9 mouse cellular contexts compared by ENCODE assay signal in the genomic region with DNA sequence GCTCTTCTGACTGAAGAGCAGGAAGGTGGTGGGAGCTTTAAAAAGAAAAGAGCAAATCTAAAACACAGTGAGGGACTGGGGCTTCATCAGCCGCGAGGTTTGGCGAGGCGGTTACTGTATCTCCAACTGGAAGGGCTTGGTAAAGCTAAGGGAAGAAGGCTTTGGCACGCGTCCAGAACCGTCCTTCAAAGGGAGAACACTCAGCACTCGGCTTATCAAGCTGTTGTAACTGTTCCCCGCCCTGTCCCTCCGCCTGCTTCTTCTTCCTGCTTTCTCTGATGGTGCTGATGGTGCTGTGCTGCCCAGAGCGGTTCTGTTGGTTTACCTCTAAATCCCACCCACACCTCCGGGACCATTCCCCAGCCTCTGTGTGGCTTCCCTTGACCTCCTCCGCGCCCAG.
DNase-seq lines count a peak whose midpoint lies in the region; ATAC-seq lines count a peak whose summit lies in the region.
"Had no signal": no experiment of that assay in that cellular context is flagged by ENCODE, and none has a peak within 500 bp of the region (broad histone marks: within the 10 kb centered on the region; RNA-seq: fewer than 3 reads in every experiment).

No protein-coding gene starts in this region.

- no peaks in the 10 kb centered on the region for H3K4me1 ChIP-seq in forebrain, embryonic 14.5 days (ENCODE audit: control insufficient read depth, insufficient read depth, low read length)
- H3K4me1 ChIP-seq in forebrain, embryonic 12.5 days: no peaks in the 10 kb centered on the region
- 0 out of 2 replicates have a peak, but pooled peaks cover 2% of the 10 kb centered on the region for H3K4me1 ChIP-seq in liver, embryonic 11.5 days (replicated peaks; ENCODE audit: control insufficient read depth, insufficient read depth, low read length)

- peak; percentile 69 for ATAC-seq in forebrain, embryonic 14.5 days
- no peak; the same call in 1 of the 2 replicates for ATAC-seq in forebrain, embryonic 12.5 days (ENCODE audit: low FRiP score)
- ATAC-seq in liver, embryonic 11.5 days (replicated peaks; ENCODE audit: low FRiP score): peak; percentile 77

- no peaks in the 10 kb centered on the region for H3K9me3 ChIP-seq in forebrain, embryonic 14.5 days (replicated peaks; ENCODE audit: control insufficient read depth, low read length)
- no peaks in the 10 kb centered on the region for H3K9me3 ChIP-seq in forebrain, embryonic 12.5 days
- no peaks in the 10 kb centered on the region for H3K9me3 ChIP-seq in liver, embryonic 11.5 days (ENCODE audit: control insufficient read depth, low read length)

- H3K4me3 ChIP-seq in forebrain, embryonic 14.5 days (ENCODE audit: low read depth, low read length): no peak overlapping the region
- H3K4me3 ChIP-seq in forebrain, embryonic 12.5 days (replicated peaks): no peak overlapping the region
- no peak overlapping the region for H3K4me3 ChIP-seq in liver, embryonic 11.5 days (ENCODE audit: low read depth, low read length)

- WGBS in forebrain, embryonic 14.5 days: 78% methylated on average over 14 of the region's 14 CpGs
- 86% methylated on average over 14 of the region's 14 CpGs for WGBS in forebrain, embryonic 12.5 days
- 68% methylated on average over 14 of the region's 14 CpGs for WGBS in liver, embryonic 11.5 days

- no peak overlapping the region for H3K9ac ChIP-seq in forebrain, embryonic 14.5 days (ENCODE audit: low read length)
- no peak overlapping the region for H3K9ac ChIP-seq in forebrain, embryonic 12.5 days
- H3K9ac ChIP-seq in liver, embryonic 11.5 days (ENCODE audit: low read depth, low read length): no peak overlapping the region

- no peaks in the 10 kb centered on the region for H3K27me3 ChIP-seq in forebrain, embryonic 14.5 days (replicated peaks; ENCODE audit: control insufficient read depth, insufficient read depth, low read length)
- H3K27me3 ChIP-seq in forebrain, embryonic 12.5 days: no peaks in the 10 kb centered on the region
- H3K27me3 ChIP-seq in liver, embryonic 11.5 days (replicated peaks; ENCODE audit: control insufficient read depth, insufficient read depth, low read length): no peaks in the 10 kb centered on the region
- H3K27me3 ChIP-seq: CH12.LX had no signal

- peak; percentile 76 for DNase-seq in forebrain, embryonic 14.5 days (ENCODE audit: low spot score)
- peak; percentile 61 for DNase-seq in 416B (ENCODE audit: low read depth)
- peak; percentile 21 for DNase-seq in c-Kit-positive CD71-positive TER-119-negative erythroid progenitor cells, embryonic 14.5 days (ENCODE audit: low read depth)
- DNase-seq in heart, postnatal 4 days: peak; percentile 84
- peak; percentile 34 for DNase-seq in liver, embryonic 11.5 days (ENCODE audit: low spot score)
- peak; percentile 69 for DNase-seq in right cerebral cortex, postnatal 4 days
- DNase-seq in T-cell, adult 2 months (ENCODE audit: low spot score): no peak

- no peak overlapping the region for H3K27ac ChIP-seq in forebrain, embryonic 14.5 days (ENCODE audit: low read depth, low read length)
- no peak overlapping the region for H3K27ac ChIP-seq in forebrain, embryonic 12.5 days
- H3K27ac ChIP-seq in liver, embryonic 11.5 days (ENCODE audit: low read depth, low read length): no peak overlapping the region

- no peak overlapping the region for H3K4me2 ChIP-seq in forebrain, embryonic 14.5 days (ENCODE audit: low read length)
- no peak overlapping the region for H3K4me2 ChIP-seq in forebrain, embryonic 12.5 days
- H3K4me2 ChIP-seq in liver, embryonic 11.5 days: no peak overlapping the region

- H3K36me3 ChIP-seq in forebrain, embryonic 14.5 days (ENCODE audit: control insufficient read depth, insufficient read depth, low read length): peaks cover 32% of the 10 kb centered on the region
- H3K36me3 ChIP-seq in forebrain, embryonic 12.5 days (replicated peaks): peaks cover 42% of the 10 kb centered on the region
- H3K36me3 ChIP-seq in liver, embryonic 11.5 days (ENCODE audit: control insufficient read depth, insufficient read depth, low read length): peaks cover 5% of the 10 kb centered on the region; the same call in 1 of the 2 replicates
